Mouse (Mus musculus) bone marrow macrophage, adult 2 months (primary cell): ENCODE measurements around the gene Pebp1. TPM values are rescaled to one million over a fixed set of nuclear protein-coding genes. Genes with fewer than 3 reads are reported as not detected.

Experiments
- H3K27ac ChIP-seq: 2 replicates; pipeline ENCODE4 v1.5.1; 2012; ENCODE audit warnings: low read depth, low read length; ENCODE audit not compliant: insufficient read depth
- H3K4me1 ChIP-seq: 2 replicates; pipeline ENCODE4 v1.6.1; 2012; ENCODE audit warnings: low read length; ENCODE audit not compliant: control insufficient read depth, insufficient read depth
- H3K4me3 ChIP-seq: 2 replicates; pipeline ENCODE4 v1.5.1; 2012; ENCODE audit warnings: mild to moderate bottlenecking, low read length, moderate library complexity; ENCODE audit not compliant: insufficient read depth
- CTCF ChIP-seq: IDR thresholded peaks from 2 replicates; pipeline ENCODE4 v1.5.1; 2012; ENCODE audit warnings: low read depth, mild to moderate bottlenecking, low read length, moderate library complexity
- POLR2A ChIP-seq: IDR thresholded peaks from 2 replicates; pipeline ENCODE4 v1.6.1; 2012; ENCODE audit warnings: mild to moderate bottlenecking, low read depth, low read length, borderline replicate concordance
- polyA plus RNA-seq: library from polyadenylated mRNA; stranded (reverse); fragments of >200 nt; gene quantifications from 2 replicates; pipeline ENCODE4 v1.2.4, GENCODE M21; 2012; ENCODE audit not compliant: missing spikeins, insufficient read depth, insufficient read length

Pebp1 gene
- 104 and 117 TPM in 2 replicates for polyA plus RNA-seq

GRCm38 (mm10) chr5:117286831-117287822 is at the start of gene Pebp1:
Gene Pebp1 (minus strand): TSS chr5:117287625.
- Histone ChIP-seq H3K27ac (peak within 1 kb of the TSS; percentile 1; the same call in 1 of the 2 replicates), H3K4me3 (peak within 1 kb of the TSS; percentile 81), H3K4me1 (peaks cover 10% of the 10 kb centered on the region; the same call in 1 of the 2 replicates)
- TF ChIP-seq CTCF, result no peak
- no peak for TF ChIP-seq POLR2A

DNA sequence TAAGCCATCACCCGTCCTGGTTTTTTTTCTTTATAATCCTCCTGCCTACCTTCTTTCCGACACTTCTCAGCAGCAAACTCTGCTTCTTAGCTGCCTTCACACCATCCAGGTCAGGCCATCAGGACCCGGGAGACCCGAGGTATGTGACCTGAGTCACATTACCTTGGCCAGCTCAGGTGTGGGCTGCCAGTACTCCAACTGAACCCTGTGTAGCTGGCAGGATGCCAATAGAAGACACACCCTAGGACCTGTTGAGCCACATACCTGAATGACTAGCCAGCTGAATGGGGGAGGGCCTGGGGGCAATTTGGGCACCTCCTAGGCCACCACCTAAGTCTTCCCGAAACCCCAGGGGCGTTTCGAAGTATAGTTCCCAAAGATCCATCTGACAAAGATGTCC is 43.0 kb upstream of the Pebp1 start:
- Histone ChIP-seq H3K27ac (no peak overlapping the region), H3K4me1 (no peaks in the 10 kb centered on the region), H3K4me3 (no peak overlapping the region)
- TF ChIP-seq CTCF (no peak), POLR2A (no peak)

DNA sequence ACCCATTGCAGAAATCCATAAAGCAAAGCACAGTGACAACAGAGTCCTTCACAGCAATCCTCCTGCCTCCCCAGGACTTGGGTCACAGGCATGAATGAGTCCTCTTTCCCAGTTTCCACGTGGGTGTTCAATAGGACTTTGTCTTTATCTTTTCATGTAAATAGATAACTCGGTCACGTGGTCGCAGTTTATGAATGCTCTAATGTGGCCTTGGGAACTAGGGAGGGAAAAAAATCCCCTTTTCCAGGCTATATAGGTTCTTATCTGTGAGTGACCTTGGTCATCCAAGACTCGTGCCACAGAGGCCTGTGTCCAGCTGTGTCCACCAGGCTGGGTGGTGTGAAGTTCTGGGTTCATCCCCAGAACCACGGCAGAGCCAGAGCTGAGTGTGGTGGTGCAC is 39.0 kb upstream of the Pebp1 start:
- H3K4me1 ChIP-seq, result no peaks in the 10 kb centered on the region
- no peak overlapping the region for H3K27ac ChIP-seq
- H3K4me3 ChIP-seq, result no peak overlapping the region
- TF ChIP-seq POLR2A (no peak), CTCF (no peak)

DNA sequence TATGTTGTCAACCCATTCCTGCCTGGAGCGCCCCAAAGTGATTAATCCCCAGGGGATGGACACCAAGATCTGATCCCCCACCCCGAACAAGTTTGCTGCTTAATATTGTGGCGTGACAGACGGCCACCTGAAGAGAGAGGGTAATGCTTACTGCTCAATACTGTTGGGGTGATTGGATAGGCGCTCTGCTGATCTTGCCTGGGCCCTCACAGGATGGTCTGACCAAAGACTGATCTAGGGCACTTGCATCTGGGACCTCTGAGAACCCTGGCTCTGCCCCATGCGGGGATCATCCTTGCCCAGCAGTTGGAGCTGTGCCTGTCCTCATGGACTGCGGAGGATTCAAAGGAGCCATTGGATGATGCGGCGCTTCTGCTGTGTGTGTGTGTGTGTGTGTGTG is 36.3 kb upstream of the Pebp1 start:
- Histone ChIP-seq H3K27ac (no peak overlapping the region), H3K4me1 (no peaks in the 10 kb centered on the region), H3K4me3 (no peak overlapping the region)
- TF ChIP-seq CTCF (no peak), POLR2A (no peak)

GRCm38 (mm10) chr5:117318741-117319629 is 31.6 kb upstream of the Pebp1 start, which contains the start of gene Vsig10:
Gene Vsig10 (plus strand): TSS chr5:117319083.
- no peak within 1 kb of the TSS for H3K27ac ChIP-seq
- TF ChIP-seq POLR2A, result no peak
- TF ChIP-seq CTCF, result no peak
- no peaks in the 10 kb centered on the region for H3K4me1 ChIP-seq
- H3K4me3 ChIP-seq, result peak within 1 kb of the TSS; percentile 81

DNA sequence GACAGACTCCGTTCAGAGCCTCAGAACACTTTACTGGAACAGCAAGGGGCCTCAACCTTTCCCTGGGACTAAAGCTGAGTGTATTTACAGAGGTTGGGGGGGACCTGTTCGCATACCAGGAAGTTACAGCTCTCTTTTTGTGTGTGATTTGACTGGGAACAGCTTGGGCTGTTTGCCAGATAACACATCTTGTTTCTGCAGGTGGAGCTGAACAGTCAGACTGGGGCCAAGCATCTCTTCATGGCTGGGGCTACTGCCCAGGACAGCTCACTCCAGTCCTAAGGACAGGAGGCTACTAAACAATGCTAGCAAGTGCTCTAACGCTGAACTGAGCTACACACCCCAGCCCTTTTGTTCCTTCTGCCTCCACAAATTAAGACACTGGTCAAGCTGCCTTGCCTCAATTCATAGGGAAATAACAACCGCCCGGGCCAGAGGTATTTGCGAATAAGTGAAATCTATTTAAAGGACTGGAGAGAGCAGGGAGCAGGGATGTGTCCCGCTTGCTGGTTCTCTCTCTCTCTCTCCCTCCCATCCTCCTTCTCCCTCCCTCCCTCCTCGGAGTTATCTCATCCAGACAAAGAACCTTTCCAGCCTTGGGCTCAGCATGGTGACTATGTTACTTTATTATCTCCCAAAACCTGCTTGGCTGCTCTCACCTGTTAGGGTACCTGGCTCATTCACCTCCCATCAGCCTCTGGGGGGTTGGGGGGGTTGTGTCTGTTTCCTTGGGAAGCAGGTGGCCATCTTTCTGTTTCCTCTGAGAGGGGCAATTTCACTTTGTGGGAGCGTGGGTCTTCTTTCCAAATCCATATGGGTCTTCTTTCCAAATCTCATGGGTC is 27.4 kb upstream of the Pebp1 start:
- H3K27ac ChIP-seq, result no peak overlapping the region
- no peaks in the 10 kb centered on the region for H3K4me1 ChIP-seq
- no peak overlapping the region for H3K4me3 ChIP-seq
- TF ChIP-seq CTCF, result no peak
- no peak for TF ChIP-seq POLR2A

- Histone ChIP-seq H3K27ac (no peak overlapping the region), H3K4me1 (no peaks in the 10 kb centered on the region), H3K4me3 (0 out of 2 replicates have a peak overlapping the region, but pooled peaks have one; percentile 35)
- TF ChIP-seq CTCF (no peak), POLR2A (no peak)
These were observed 26.5 kb upstream of the Pebp1 start for GRCm38 (mm10) chr5:117313909-117314308.

GRCm38 (mm10) chr5:117313420-117313819 is 26.0 kb upstream of the Pebp1 start:
- Histone ChIP-seq H3K27ac (no peak overlapping the region), H3K4me3 (peak overlapping the region; percentile 35; the same call in 1 of the 2 replicates), H3K4me1 (no peaks in the 10 kb centered on the region)
- no peak for TF ChIP-seq CTCF
- TF ChIP-seq POLR2A, result no peak

- TF ChIP-seq POLR2A (no peak), CTCF (peak; percentile 87)
- H3K4me1 ChIP-seq, result no peaks in the 10 kb centered on the region
- no peak overlapping the region for H3K27ac ChIP-seq
- no peak overlapping the region for H3K4me3 ChIP-seq
These were observed 20.3 kb upstream of the Pebp1 start for GRCm38 (mm10) chr5:117307699-117308098.
